Mouse (Mus musculus) testis, adult 2 months (tissue): ENCODE data around the gene Rnd2.

Experiments
- CTCF ChIP-seq: fragments of 200-500 bp; IDR thresholded peaks from 2 replicates; pipeline ENCODE4 v1.5.1; 2012; ENCODE audit warnings: low read depth, mild to moderate bottlenecking, inconsistent platforms, low read length, moderate library complexity; ENCODE audit not compliant: control insufficient read depth, insufficient read depth, insufficient replicate concordance
- POLR2A ChIP-seq: fragments of 200-500 bp; IDR thresholded peaks from 2 replicates; pipeline ENCODE4 v1.6.1; 2012; ENCODE audit warnings: low read depth, mild to moderate bottlenecking, inconsistent platforms, low read length, moderate library complexity; ENCODE audit not compliant: control insufficient read depth

DNA sequence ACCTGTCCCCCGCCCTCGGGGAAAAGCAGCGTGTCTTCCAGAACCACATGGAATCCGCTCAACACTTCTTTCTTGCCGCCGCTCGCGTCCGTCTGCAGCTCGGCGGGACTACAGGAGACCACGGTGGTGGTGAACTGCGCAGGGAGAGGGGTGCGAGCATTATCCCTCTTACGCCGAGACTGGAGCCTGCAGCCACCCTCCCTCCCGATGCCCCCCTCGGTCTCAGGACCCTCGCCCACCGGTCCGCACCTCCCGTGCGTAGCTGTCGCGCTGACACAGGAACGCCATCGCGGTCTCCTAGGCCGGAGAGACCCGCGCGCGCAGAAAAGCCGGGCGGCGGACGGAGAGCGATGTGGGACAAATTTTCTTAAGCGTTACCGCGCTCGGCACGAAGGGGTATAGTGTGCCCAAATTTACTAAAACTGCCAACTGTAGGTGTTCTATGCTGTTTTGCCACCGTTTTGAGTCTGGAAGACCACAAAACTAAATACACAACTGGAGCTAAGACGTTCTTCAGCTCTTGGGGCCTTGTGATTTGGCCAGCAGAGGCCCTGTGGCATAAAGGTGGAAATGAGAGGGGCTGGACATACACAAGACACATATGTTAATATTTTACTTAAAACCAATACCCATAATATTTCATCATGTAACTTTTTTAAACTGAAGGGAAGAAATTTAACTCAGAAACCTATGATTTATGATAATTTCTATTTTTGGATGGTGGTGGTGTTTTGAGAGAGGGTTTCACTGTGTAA is 47.5 kb upstream of the Rnd2 start, which contains the start of gene Aarsd1:
- TF ChIP-seq CTCF (no peak), POLR2A (peak; percentile 79)
